Mouse (Mus musculus) embryonic facial prominence, embryonic 13.5 days (tissue): ENCODE results near the gene Btf3. TPM values are rescaled to one million over a fixed set of nuclear protein-coding genes. Genes with fewer than 3 reads are reported as not detected.
A peak's percentile ranks its signal among the peaks of the same experiment; 100 is the strongest.

Experiments used
- ATAC-seq: fragments of 200-750 bp; cut with Nextera tagmentation; 2 replicates; pipeline ENCODE4 v1.8.0; 2017; ENCODE audit warnings: low read depth; ENCODE audit not compliant: insufficient number of reproducible peaks, insufficient read depth, low FRiP score, low TSS enrichment
- H3K27ac ChIP-seq: fragments of 300-500 bp; sonication (generic); 2 replicates; pipeline ENCODE4 v1.5.1; 2015; ENCODE audit warnings: moderate library complexity, mild to moderate bottlenecking, inconsistent platforms
- H3K27me3 ChIP-seq: fragments of 300-500 bp; sonication (generic); 2 replicates; pipeline ENCODE4 v1.6.1; 2015; ENCODE audit warnings: mild to moderate bottlenecking, inconsistent platforms
- H3K36me3 ChIP-seq: fragments of 300-500 bp; sonication (generic); 2 replicates; pipeline ENCODE4 v1.6.1; 2015; ENCODE audit warnings: mild to moderate bottlenecking, inconsistent platforms
- H3K4me1 ChIP-seq: fragments of 300-500 bp; sonication (generic); 2 replicates; pipeline ENCODE4 v1.6.1; 2015; ENCODE audit warnings: inconsistent platforms
- H3K4me2 ChIP-seq: fragments of 300-500 bp; sonication (generic); 2 replicates; pipeline ENCODE4 v1.6.1; 2015; ENCODE audit warnings: moderate library complexity, mild to moderate bottlenecking, inconsistent platforms
- H3K4me3 ChIP-seq: fragments of 300-500 bp; sonication (generic); 2 replicates; pipeline ENCODE4 v1.5.1; 2015; ENCODE audit warnings: mild to moderate bottlenecking, inconsistent platforms
- H3K9ac ChIP-seq: fragments of 300-500 bp; sonication (generic); 2 replicates; pipeline ENCODE4 v1.6.1; 2015; ENCODE audit warnings: mild to moderate bottlenecking, inconsistent platforms
- H3K9me3 ChIP-seq: fragments of 300-500 bp; sonication (generic); 2 replicates; pipeline ENCODE4 v1.6.1; 2016; ENCODE audit warnings: inconsistent platforms
- WGBS: fragments of 180-500 bp; shearing (Covaris S2); methylation state at CpG from one replicate; pipeline ENCODE4 v1.1.7; 2015; ENCODE audit warnings: mixed read lengths; 5-methylcytosine and 5-hydroxymethylcytosine counted together
- polyA plus RNA-seq: library from polyadenylated mRNA; unstranded; fragments of >200 nt; fragmentation: Nextera tagmentation; extraction: Ambion mirVana; gene quantifications from 2 replicates; pipeline ENCODE4 v1.2.1, GENCODE M21; 2015

Gene Btf3
- polyA plus RNA-seq, 1 experiment from 2014 or later, result 786 TPM

- no peaks in the 10 kb centered on the region for H3K4me1 ChIP-seq
- H3K4me2 ChIP-seq, result peak overlapping the region; percentile 37
- no peak overlapping the region for H3K4me3 ChIP-seq
- no peaks in the 10 kb centered on the region for H3K36me3 ChIP-seq
- H3K9me3 ChIP-seq, result no peaks in the 10 kb centered on the region
- WGBS, result 56% methylated on average over 21 of the region's 21 CpGs
- no peaks in the 10 kb centered on the region for H3K27me3 ChIP-seq
- peak; percentile 61; the same call in 1 of the 2 replicates for ATAC-seq
- H3K27ac ChIP-seq, result no peak overlapping the region
- H3K9ac ChIP-seq, result no peak overlapping the region; the same call in 1 of the 2 replicates
Observed at GRCm38 (mm10) chr13:98298833-98299758, 17.7 kb downstream of the Btf3 start.

GRCm38 (mm10) chr13:98297883-98298482, 18.8 kb downstream of the Btf3 start:
- 91% methylated on average over 6 of the region's 6 CpGs for WGBS
- no peak overlapping the region for H3K27ac ChIP-seq
- no peaks in the 10 kb centered on the region for H3K9me3 ChIP-seq
- no peaks in the 10 kb centered on the region for H3K27me3 ChIP-seq
- H3K4me1 ChIP-seq, result no peaks in the 10 kb centered on the region
- no peak overlapping the region for H3K9ac ChIP-seq
- H3K36me3 ChIP-seq, result no peaks in the 10 kb centered on the region
- H3K4me3 ChIP-seq, result no peak overlapping the region
- no peak for ATAC-seq
- H3K4me2 ChIP-seq, result no peak overlapping the region

- 43% methylated on average over 5 of the region's 5 CpGs for WGBS
- no peak for ATAC-seq
- Histone ChIP-seq H3K36me3 (no peaks in the 10 kb centered on the region), H3K9ac (no peak overlapping the region), H3K27ac (peak overlapping the region; percentile 66; the same call in 1 of the 2 replicates), H3K9me3 (no peaks in the 10 kb centered on the region), H3K4me3 (no peak overlapping the region), H3K4me2 (no peak overlapping the region), H3K27me3 (no peaks in the 10 kb centered on the region), H3K4me1 (0 out of 2 replicates have a peak, but pooled peaks cover 3% of the 10 kb centered on the region)
Observed at GRCm38 (mm10) chr13:98296072-98296471, 20.7 kb downstream of the Btf3 start.

DNA sequence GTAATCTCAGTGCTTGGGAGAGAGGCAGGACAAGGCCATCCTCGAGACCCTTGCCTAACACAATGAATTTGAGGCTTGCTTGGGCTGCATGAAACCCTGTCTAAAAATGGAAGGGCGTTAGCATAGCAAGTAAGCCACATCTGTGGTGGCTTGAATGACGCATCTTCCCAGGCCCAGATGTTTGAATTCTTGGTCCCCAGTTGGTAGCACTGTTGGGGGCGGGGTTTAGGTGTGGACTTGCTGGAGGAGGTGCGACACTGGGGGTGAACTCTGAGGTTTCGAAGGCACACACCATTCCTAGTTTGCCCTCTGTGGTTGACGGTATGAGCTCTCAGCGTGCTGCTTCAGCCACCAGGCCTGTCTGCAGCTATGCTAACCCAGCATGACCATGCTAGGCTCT, 25.1 kb downstream of the Btf3 start:
- no peak overlapping the region for H3K4me3 ChIP-seq
- 76% methylated on average over 8 of the region's 8 CpGs for WGBS
- H3K4me2 ChIP-seq, result no peak overlapping the region
- H3K27me3 ChIP-seq, result no peaks in the 10 kb centered on the region
- ATAC-seq, result no peak
- H3K27ac ChIP-seq, result no peak overlapping the region
- 0 out of 2 replicates have a peak, but pooled peaks cover 3% of the 10 kb centered on the region for H3K4me1 ChIP-seq
- H3K9ac ChIP-seq, result no peak overlapping the region
- H3K36me3 ChIP-seq, result no peaks in the 10 kb centered on the region
- no peaks in the 10 kb centered on the region for H3K9me3 ChIP-seq

DNA sequence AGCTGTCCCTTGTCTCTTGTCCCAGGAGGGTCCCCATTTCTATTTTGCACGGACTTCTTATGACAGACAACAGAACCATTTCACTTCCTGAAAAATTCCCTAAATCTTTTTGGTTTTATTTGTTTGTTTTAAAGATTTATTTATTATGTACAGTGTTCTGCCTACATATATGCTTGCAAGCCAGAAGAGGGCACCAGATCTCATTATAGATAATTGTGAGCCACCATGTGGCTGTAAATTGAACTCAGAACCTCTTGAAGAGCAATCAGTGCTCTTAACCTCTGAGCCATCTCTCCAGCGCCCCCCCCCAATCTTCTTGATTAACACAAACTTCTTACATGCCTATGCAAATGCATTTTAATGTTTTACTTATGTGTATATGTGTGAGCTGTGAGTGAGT, 26.1 kb downstream of the Btf3 start:
- Histone ChIP-seq H3K9me3 (no peaks in the 10 kb centered on the region), H3K4me3 (no peak overlapping the region), H3K4me2 (no peak overlapping the region), H3K36me3 (no peaks in the 10 kb centered on the region), H3K27me3 (no peaks in the 10 kb centered on the region), H3K27ac (no peak overlapping the region), H3K4me1 (0 out of 2 replicates have a peak, but pooled peaks cover 3% of the 10 kb centered on the region), H3K9ac (no peak overlapping the region)
- 42% methylated on average over 2 of the region's 2 CpGs for whole genome bisulfite sequencing
- ATAC-seq, result no peak

- WGBS, result 79% methylated on average over 12 of the region's 12 CpGs
- no peak overlapping the region for H3K4me2 ChIP-seq
- no peaks in the 10 kb centered on the region for H3K9me3 ChIP-seq
- no peak overlapping the region for H3K27ac ChIP-seq
- no peak for ATAC-seq
- no peaks in the 10 kb centered on the region for H3K4me1 ChIP-seq
- H3K4me3 ChIP-seq, result no peak overlapping the region
- no peak overlapping the region for H3K9ac ChIP-seq
- H3K27me3 ChIP-seq, result no peaks in the 10 kb centered on the region
- H3K36me3 ChIP-seq, result no peaks in the 10 kb centered on the region
Observed at GRCm38 (mm10) chr13:98280990-98281650, 35.7 kb downstream of the Btf3 start.

DNA sequence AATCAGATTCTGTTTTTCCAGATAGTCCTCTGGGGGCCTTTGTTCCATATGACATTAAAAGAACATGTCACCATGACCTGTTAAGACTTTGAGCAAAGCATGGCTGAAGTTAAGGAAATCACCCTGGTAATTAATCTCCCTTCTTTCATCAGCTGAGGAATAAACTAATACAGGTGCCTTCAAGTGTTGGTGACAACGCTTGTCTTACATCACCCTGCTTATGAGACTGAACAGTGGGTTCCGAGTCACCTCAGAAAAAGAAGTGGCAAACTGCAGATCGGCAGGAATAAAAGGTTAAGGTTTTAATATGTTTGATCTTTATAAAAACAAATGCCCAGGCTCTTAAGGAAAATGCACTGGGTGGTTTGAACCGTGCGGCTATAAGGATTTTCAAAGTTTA, 37.1 kb downstream of the Btf3 start, which contains the start of gene Gm21976:
Gene Gm21976, plus strand, starts transcription at position 202 of the 400 bp plus-strand sequence.
- no peaks in the 10 kb centered on the region for H3K9me3 ChIP-seq
- no peaks in the 10 kb centered on the region for H3K27me3 ChIP-seq
- H3K27ac ChIP-seq, result no peak within 1 kb of the TSS
- H3K36me3 ChIP-seq, result peaks cover 7% of the 10 kb centered on the region; the same call in 1 of the 2 replicates
- 81% methylated on average over 5 of the region's 5 CpGs for WGBS
- no peaks in the 10 kb centered on the region for H3K4me1 ChIP-seq
- ATAC-seq, result no peak
- H3K4me2 ChIP-seq, result no peak within 1 kb of the TSS
- no peak within 1 kb of the TSS for H3K9ac ChIP-seq
- no peak within 1 kb of the TSS for H3K4me3 ChIP-seq

GRCm38 (mm10) chr13:98277501-98277900, 39.3 kb downstream of the Btf3 start:
- H3K9me3 ChIP-seq, result no peaks in the 10 kb centered on the region
- H3K27me3 ChIP-seq, result no peaks in the 10 kb centered on the region
- no peak overlapping the region for H3K4me2 ChIP-seq
- H3K4me3 ChIP-seq, result no peak overlapping the region
- peaks cover 25% of the 10 kb centered on the region for H3K36me3 ChIP-seq
- 84% methylated on average over 2 of the region's 2 CpGs for WGBS
- H3K4me1 ChIP-seq, result no peaks in the 10 kb centered on the region
- H3K27ac ChIP-seq, result no peak overlapping the region
- ATAC-seq, result no peak
- H3K9ac ChIP-seq, result no peak overlapping the region

DNA sequence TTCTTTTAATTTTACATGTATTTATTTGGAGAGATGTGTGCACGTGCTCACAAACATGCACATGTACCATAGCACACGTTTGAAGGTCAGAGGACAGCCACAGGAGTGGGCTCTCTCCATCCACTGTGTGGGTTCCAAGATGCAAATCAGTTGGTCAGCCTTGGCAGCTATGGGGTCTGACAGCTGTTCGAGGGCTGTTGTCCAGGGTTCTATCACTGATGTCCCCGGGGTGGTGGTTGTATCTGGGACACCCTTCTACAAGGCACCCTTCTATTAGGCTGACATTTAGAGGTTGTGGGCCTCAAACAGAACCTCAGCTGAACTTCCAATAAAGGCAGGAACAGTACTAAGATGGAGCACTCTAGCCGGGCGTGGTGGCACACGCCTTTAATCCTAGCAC, 40.6 kb downstream of the Btf3 start:
- no peak for ATAC-seq
- no peak overlapping the region for H3K27ac ChIP-seq
- no peak overlapping the region for H3K9ac ChIP-seq
- H3K9me3 ChIP-seq, result no peaks in the 10 kb centered on the region
- 88% methylated on average over 7 of the region's 7 CpGs for WGBS
- H3K27me3 ChIP-seq, result no peaks in the 10 kb centered on the region
- peaks cover 35% of the 10 kb centered on the region for H3K36me3 ChIP-seq
- no peak overlapping the region for H3K4me2 ChIP-seq
- no peaks in the 10 kb centered on the region for H3K4me1 ChIP-seq
- no peak overlapping the region for H3K4me3 ChIP-seq

- Histone ChIP-seq H3K27ac (no peak overlapping the region), H3K4me2 (no peak overlapping the region), H3K27me3 (no peaks in the 10 kb centered on the region), H3K4me3 (no peak overlapping the region), H3K9ac (no peak overlapping the region), H3K4me1 (no peaks in the 10 kb centered on the region), H3K9me3 (no peaks in the 10 kb centered on the region), H3K36me3 (peaks cover 41% of the 10 kb centered on the region)
- no peak for ATAC-seq
- 85% methylated on average over 4 of the region's 4 CpGs for WGBS
Observed at GRCm38 (mm10) chr13:98275646-98276045, 41.2 kb downstream of the Btf3 start.

- 87% methylated on average over 9 of the region's 9 CpGs for WGBS
Observed at GRCm38 (mm10) chr13:98274023-98274422, 42.8 kb downstream of the Btf3 start.

More at GRCm38 (mm10) chr13:98274023-98274422, 42.8 kb downstream of the Btf3 start:
- Histone ChIP-seq H3K9ac (no peak overlapping the region), H3K36me3 (peaks cover 53% of the 10 kb centered on the region), H3K9me3 (no peaks in the 10 kb centered on the region), H3K4me3 (no peak overlapping the region), H3K4me2 (no peak overlapping the region), H3K27ac (no peak overlapping the region), H3K4me1 (no peaks in the 10 kb centered on the region), H3K27me3 (no peaks in the 10 kb centered on the region)
- ATAC-seq, result no peak
